Mouse (Mus musculus) cerebral cortex, adult 2 months (tissue): ENCODE data around the gene Noct.

Experiments
- WGBS: fragments of 180-500 bp; shearing (Covaris S2); methylation state at CpG from one replicate; pipeline ENCODE4 v1.1.7; 2018; 5-methylcytosine and 5-hydroxymethylcytosine counted together

The Noct gene

DNA sequence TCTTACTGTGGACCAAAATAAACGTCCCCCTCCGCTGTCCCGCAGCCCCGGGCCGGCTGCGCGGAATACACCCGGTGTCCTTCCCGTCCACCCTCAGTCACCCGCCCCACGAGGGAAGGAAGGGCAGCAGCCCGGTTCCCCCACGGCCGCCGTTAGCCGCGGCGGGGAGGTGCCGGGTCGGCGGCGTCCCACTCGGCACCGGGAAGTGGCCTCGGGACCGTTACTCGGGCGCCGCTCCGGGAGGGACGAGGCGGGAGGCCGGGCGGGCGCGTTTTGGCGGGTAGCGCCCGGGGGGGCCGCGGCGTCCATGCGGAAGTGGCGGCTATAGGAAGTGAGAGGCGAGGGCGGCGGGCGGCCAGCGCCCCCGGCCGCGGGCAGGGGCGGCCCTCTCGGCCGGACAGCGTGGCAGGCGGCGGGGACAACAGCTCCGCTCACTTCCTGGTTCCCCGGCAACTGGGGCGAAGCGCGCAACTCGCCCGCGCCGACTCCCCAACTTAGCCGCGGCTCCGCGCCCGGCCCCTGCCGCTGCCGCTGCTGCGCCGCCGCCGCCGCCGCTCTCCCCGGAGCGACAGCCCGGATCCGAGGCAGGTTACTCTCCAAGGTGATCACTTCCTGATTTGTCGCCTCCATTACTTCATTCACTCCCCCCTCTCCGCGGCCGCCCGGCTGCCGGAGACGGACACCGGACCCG lies 52.3 kb downstream of the Noct start:
- under 1% methylated on average over 91 of the region's 93 CpGs for WGBS

GRCm38 (mm10) chr3:51277201-51278150 lies 53.2 kb downstream of the Noct start:
- under 1% methylated on average over 75 of the region's 75 CpGs for WGBS

GRCm38 (mm10) chr3:51278433-51278832 lies 54.2 kb downstream of the Noct start:
- 81% methylated on average over 4 of the region's 4 CpGs for WGBS

DNA sequence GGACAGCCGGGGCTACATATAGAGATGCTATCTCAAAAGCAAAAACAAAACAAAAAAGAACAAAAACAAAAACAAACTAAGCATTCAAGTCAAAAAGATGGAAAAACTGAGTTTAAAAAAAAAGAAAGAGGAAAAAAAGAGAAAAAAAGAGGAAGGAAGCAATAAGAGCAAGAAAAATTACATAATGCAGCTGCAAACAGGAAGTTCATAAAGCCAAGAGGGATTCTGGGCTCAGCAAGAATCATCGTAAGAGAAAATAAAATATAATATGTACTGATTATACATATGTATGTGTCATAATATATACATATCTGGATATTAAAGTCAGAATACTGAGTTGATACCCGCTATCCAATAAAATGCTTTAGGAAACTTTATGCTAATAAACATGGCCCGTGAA lies 57.5 kb downstream of the Noct start:
- 93% methylated on average over 4 of the region's 4 CpGs for WGBS

DNA sequence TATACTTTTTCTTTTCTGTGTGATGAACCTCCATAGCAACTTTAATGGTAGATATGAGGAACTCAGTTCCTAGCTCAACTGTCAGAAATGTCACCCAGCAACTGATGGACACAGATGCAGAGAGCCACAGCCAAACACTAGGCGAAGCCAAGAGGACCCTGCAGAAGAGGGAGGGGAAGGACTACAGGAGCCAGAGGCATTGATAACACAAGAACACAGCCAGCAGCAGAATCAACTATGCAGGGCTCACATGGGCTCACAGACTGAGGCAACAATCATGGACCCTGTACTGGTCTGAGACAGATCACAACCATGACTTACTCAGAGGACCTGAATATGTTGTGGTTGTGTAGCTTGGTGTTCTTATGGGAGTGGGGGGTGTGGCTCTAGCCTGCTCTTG lies 60.1 kb downstream of the Noct start:
- 71% methylated on average over 1 of the region's 1 CpGs for WGBS

DNA sequence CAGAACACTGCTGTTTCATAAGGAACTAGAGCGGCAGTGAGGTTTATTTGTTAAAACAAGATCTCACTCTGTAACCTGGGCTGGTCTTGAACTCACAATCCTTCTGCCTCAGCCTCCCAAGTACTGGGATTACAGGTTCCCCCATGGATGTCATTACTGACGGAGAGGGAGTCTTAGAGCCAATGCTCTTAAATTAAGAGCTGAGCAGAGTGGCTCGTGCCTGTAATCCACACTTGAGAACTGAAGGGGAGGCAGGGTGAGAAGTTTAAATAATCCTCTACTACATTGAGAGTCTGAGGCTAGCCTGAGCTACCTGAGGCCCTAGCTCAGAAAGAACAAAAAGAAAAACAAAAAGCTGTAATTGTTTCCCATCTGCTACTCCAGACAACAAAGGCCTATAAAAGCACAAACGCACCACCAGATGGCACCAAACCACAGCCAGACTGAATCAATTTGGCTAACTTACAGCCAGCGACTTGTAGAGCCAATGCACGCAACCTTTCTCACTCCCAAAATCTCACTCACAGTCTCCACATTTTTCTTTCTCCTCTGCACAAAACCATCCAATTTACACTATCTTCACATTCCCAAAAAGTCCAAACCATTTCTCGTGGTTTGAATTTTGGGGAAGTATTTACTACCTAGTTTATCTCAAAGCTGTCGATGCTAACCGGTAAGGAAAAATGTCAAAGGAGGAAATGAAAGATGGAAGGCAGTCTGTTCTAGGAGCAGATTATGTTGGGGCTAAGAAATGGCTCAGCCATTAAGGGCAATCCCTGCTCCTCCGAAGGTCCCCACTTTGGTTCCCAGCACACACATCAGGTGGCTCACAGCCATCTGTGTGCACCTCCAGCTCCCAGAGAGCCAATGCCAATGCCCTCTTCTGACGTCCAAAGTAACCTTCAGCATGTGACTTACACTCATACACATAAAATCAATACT lies 64.9 kb downstream of the Noct start:
- WGBS: 39% methylated on average over 11 of the region's 11 CpGs

DNA sequence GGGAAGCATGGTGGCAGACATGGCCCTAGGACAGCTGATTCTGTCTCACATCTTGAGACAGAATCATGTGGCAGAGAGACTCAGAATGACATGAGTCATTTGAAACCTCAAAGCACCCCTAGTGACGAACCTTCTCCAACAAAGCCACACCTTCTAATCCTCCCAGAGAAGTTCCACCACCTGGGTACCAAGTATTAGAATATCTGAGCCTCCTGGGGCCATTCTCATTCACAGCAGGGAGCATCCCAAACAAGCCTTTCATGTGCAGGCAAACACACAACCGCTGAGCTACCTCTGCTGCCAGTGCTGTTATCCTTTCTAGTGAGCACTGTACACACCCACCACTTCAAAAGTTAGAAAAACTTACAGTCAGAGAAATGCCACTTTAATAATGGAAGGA lies 70.0 kb downstream of the Noct start:
- WGBS: 70% methylated on average over 2 of the region's 2 CpGs

DNA sequence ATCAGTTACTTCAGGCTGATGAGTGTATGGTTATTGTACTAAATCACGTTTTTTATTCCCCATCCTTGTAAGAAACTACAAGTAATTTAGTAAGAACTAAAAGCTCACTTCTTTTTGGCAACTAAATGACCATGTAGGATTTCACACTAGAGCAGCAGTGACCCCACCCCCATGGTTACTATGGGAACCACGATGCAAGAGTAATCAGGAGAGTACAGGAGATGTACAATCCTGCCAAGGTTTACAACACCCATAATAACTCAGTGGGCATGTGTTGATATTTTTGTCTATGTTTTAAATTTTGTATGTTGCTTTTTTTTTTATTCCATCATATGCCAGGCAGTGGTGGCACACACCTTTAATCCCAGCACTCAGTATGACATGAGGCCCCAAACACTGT lies 71.0 kb downstream of the Noct start:
- WGBS: 39% methylated on average over 2 of the region's 2 CpGs

DNA sequence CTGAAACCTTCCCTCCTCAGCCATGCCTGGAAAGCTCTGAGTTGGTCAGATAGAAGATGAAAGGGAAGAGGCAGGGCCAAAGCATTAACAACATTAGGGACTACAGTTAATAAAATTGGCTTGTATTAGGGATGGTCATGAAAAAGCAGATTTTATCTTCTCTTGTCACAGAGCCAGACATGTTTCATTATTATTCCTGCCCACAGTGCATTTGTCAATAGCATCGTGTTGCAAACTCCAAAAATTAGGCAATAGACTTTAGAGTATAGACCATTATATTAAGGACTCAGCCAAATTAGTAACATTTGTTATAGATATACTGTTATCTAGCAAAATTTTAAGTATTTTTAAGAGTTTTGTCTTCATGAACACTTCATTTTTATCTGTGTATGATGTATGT lies 72.5 kb downstream of the Noct start:
- 64% methylated on average over 1 of the region's 1 CpGs for WGBS
